Mouse (Mus musculus) induced T-regulatory cell, adult 2 months (primary cell): ENCODE results near the gene Fitm1.

Source experiments
- DNase-seq: peaks from one replicate; pipeline ENCODE4 v3.0.0-alpha.2; 2012; ENCODE audit warnings: low read depth

Fitm1 gene

DNA sequence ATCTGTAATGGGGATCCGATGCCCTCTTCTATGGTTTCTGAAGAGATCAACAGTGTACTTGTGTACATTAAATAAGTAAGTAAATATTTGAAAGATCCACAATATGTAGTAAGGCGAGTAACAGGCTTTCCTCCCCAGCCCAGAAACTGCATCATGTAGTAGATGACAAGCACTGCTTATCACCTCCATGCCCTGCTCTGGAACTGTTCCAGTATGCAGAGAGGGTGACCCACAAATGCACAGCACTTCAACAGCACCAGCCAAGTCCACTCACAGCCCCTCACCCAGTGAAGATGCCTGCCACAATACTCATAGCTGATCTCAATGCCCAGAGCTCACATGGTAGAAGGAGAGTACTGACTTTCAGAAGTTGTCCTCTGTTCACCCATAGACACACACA lies 4.8 kb upstream of the Fitm1 start:
- no peak for DNase-seq

- DNase-seq: no peak
Observed at GRCm38 (mm10) chr14:55571760-55572159, 3.7 kb upstream of the Fitm1 start.

- no peak for DNase-seq
Observed at GRCm38 (mm10) chr14:55575711-55576110, 294 bp downstream of the Fitm1 start.

DNA sequence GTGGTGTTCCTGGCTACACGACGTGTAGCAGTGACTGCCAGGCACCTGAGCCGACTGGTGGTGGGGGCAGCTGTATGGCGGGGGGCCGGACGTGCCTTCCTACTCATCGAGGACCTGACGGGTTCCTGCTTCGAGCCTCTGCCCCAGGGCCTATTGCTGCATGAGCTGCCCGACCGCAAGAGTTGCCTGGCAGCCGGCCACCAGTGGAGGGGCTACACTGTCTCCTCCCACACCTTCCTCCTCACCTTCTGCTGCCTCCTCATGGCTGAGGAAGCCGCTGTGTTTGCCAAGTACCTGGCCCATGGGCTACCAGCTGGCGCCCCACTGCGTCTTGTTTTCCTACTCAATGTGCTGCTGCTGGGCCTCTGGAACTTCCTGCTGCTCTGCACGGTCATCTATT lies 959 bp downstream of the Fitm1 start:
- DNase-seq: no peak

- peak; percentile 92 for DNase-seq
Observed at GRCm38 (mm10) chr14:55577871-55578667, 2.7 kb downstream of the Fitm1 start, which contains the start of gene Psme1. TSS of gene Psme1 (plus strand) at chr14:55578123.

- peak; percentile 76 for DNase-seq
Observed at GRCm38 (mm10) chr14:55578668-55579269, 3.4 kb downstream of the Fitm1 start.

GRCm38 (mm10) chr14:55579511-55580496 lies 4.4 kb downstream of the Fitm1 start:
- no peak for DNase-seq

- DNase-seq: no peak
Observed at GRCm38 (mm10) chr14:55580731-55581130, 5.3 kb downstream of the Fitm1 start.

DNA sequence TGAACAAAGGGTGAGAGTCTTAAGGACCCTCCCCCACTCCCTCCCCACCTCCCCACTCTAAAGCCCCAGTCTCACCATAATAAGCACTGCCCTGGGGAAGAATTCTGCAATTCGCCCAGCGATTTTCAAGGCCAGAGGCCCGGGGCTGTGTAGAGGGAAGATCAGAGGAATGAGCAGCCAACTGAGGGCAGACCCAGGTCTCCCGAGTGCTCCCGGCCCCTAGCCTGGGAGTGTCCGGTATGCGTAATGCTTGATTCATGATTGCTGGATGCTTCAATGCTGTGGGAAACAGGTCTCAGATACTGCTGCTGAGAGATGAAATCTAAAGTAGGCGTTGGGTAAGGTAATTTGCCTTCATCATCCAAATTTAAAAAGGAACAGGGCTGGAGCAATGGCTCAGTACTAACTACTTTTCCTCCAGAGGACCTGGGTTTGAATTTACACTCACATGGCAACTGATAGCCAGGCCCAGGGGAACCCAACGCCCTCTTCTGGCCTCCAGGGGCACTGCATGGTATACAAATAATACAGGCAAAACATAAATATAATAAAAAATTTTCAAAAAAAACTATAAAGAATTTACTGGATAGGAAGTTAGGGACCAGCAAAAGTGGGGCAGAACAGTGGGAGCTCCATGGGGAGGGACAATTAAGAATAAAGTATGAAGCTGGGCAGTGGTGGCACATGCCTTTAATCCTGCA lies 6.7 kb downstream of the Fitm1 start:
- DNase-seq: peak; percentile 63

GRCm38 (mm10) chr14:55584303-55584701 lies 8.9 kb downstream of the Fitm1 start:
- no peak for DNase-seq

GRCm38 (mm10) chr14:55584702-55585565 lies 9.5 kb downstream of the Fitm1 start, which contains the start of gene Emc9:
TSS of gene Emc9 (minus strand) at chr14:55585302.
- peak; percentile 89 for DNase-seq

- DNase-seq: no peak
Observed at GRCm38 (mm10) chr14:55585566-55585960, 10.1 kb downstream of the Fitm1 start.

- peak; percentile 75 for DNase-seq
Observed at GRCm38 (mm10) chr14:55586149-55586548, 10.7 kb downstream of the Fitm1 start.

GRCm38 (mm10) chr14:55589271-55589670 lies 13.9 kb downstream of the Fitm1 start:
- no peak for DNase-seq

DNA sequence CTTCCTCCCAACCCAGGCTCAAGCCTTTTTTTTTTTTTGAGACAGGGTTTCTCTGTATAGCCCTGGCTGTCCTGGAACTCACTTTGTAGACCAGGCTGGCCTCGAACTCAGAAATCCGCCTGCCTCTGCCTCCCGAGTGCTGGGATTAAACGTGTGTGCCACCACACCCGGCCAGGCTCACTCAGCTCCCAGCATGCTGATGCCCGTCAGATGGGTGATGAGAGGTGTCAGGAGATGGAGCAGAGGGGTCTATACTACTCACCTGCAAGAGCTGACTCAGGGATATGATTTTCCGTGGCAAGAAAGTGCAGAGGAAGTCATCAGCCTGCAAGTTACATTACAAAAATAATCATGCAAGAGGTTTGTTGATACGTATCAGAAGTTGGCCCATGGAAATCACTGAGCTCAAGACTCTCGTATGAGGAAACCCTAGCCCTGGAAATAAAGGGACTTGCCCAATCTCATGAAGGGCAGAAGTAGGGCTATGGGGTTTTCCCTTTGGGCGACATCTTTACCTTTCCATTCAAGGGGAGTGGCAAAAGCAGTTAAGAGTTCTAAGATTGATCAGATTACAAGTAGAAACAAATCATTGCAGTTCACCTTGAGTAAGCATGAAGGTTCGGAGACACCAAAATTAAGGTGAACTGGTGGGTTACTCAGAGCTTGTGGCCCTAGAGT lies 14.5 kb downstream of the Fitm1 start:
- peak; percentile 92 for DNase-seq

DNA sequence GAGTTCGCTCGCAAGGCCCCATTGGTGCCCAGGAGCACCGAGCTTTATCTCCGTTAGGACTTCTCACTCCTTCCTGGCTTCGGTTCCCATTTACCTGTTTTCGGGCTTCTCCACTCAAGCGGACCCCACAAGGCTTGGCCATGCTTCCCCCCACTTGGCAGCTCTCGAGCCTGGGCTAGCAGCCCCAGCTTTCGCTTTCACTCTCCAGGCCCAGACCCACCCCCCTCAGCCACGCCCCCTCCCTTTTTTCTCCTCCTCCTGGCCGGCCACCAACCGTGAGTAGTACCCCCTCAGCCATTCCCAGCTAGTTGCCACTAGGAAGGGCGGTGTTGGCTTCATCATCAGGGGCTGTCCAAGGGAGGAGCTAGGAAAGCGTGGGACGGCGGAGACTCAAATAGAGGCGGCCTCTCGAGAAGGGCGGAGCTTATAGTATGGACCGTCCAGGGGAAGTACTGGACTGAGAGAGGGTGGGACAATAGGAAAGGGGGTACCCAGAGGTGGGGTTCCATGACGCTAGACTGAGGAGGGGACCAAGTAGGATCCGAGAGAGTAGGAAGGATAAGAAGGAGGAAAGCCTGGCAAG lies 15.4 kb downstream of the Fitm1 start, which contains the start of gene Psme2:
Gene Psme2 (minus strand): TSS at position 366 of the 583 bp plus-strand sequence.
- DNase-seq: peak; percentile 97

GRCm38 (mm10) chr14:55591331-55591891 lies 16.0 kb downstream of the Fitm1 start, which contains the start of gene Rnf31:
TSS of gene Rnf31 (plus strand) at chr14:55591708.
- DNase-seq: peak; percentile 97

GRCm38 (mm10) chr14:55592226-55592625 lies 16.8 kb downstream of the Fitm1 start:
- DNase-seq: no peak

GRCm38 (mm10) chr14:55596036-55596690 lies 20.7 kb downstream of the Fitm1 start:
- no peak for DNase-seq
